Mouse (Mus musculus): ENCODE results near the gene Acoxl. TPM values are rescaled to one million over a fixed set of nuclear protein-coding genes. Genes with fewer than 3 reads are reported as not detected.

Acoxl gene
- polyA plus RNA-seq, 1 experiment: 1.7 TPM

- DNase-seq: no peak
- Histone ChIP-seq H3K27me3 (ENCODE audit: control insufficient read depth, insufficient read depth, low read length) (no peaks in the 10 kb centered on the region), H3K4me1 (replicated peaks; ENCODE audit: control insufficient read depth, insufficient read depth, low read length) (no peaks in the 10 kb centered on the region; the same call in 1 of the 2 replicates), H3K4me3 (ENCODE audit: control insufficient read depth, insufficient read depth, low read length) (no peak overlapping the region), H3K27ac (ENCODE audit: control insufficient read depth, insufficient read depth, low read length) (no peak overlapping the region), H3K36me3 (ENCODE audit: control insufficient read depth, insufficient read depth, low read length) (peaks cover 16% of the 10 kb centered on the region)
- TF ChIP-seq POLR2A (IDR thresholded peaks at IDR 0.05; ENCODE audit: control insufficient read depth, extremely low read depth, insufficient read depth, low read length, poor library complexity): no peak
- no peak for TF ChIP-seq CTCF (IDR thresholded peaks at IDR 0.05; ENCODE audit: borderline replicate concordance, control insufficient read depth, extremely low read depth, insufficient read depth, low read length, poor library complexity)
- 93% methylated on average over 5 of the region's 5 CpGs for WGBS
Measured at GRCm38 (mm10) chr2:128134474-128134873, 295.8 kb downstream of the Acoxl start.

GRCm38 (mm10) chr2:128134948-128135347 lies 296.3 kb downstream of the Acoxl start:
- no peaks in the 10 kb centered on the region for H3K27me3 ChIP-seq (ENCODE audit: control insufficient read depth, insufficient read depth, low read length)
- WGBS: 95% methylated on average over 8 of the region's 8 CpGs
- DNase-seq: no peak
- peaks cover 2% of the 10 kb centered on the region; the same call in 1 of the 2 replicates for H3K4me1 ChIP-seq (replicated peaks; ENCODE audit: control insufficient read depth, insufficient read depth, low read length)
- peaks cover 16% of the 10 kb centered on the region for H3K36me3 ChIP-seq (ENCODE audit: control insufficient read depth, insufficient read depth, low read length)
- TF ChIP-seq CTCF (IDR thresholded peaks at IDR 0.05; ENCODE audit: borderline replicate concordance, control insufficient read depth, extremely low read depth, insufficient read depth, low read length, poor library complexity) (no peak), POLR2A (IDR thresholded peaks at IDR 0.05; ENCODE audit: control insufficient read depth, extremely low read depth, insufficient read depth, low read length, poor library complexity) (no peak)
- no peak overlapping the region for H3K27ac ChIP-seq (ENCODE audit: control insufficient read depth, insufficient read depth, low read length)
- no peak overlapping the region for H3K4me3 ChIP-seq (ENCODE audit: control insufficient read depth, insufficient read depth, low read length)

- no peak for DNase-seq
- no peak for TF ChIP-seq POLR2A (IDR thresholded peaks at IDR 0.05; ENCODE audit: control insufficient read depth, extremely low read depth, insufficient read depth, low read length, poor library complexity)
- TF ChIP-seq CTCF (IDR thresholded peaks at IDR 0.05; ENCODE audit: borderline replicate concordance, control insufficient read depth, extremely low read depth, insufficient read depth, low read length, poor library complexity): no peak
- no peaks in the 10 kb centered on the region for H3K27me3 ChIP-seq (ENCODE audit: control insufficient read depth, insufficient read depth, low read length)
- no peak overlapping the region for H3K27ac ChIP-seq (ENCODE audit: control insufficient read depth, insufficient read depth, low read length)
- 93% methylated on average over 16 of the region's 16 CpGs for WGBS
- peaks cover 12% of the 10 kb centered on the region for H3K36me3 ChIP-seq (ENCODE audit: control insufficient read depth, insufficient read depth, low read length)
- peaks cover 2% of the 10 kb centered on the region for H3K4me1 ChIP-seq (replicated peaks; ENCODE audit: control insufficient read depth, insufficient read depth, low read length)
- H3K4me3 ChIP-seq (ENCODE audit: control insufficient read depth, insufficient read depth, low read length): no peak overlapping the region
Measured at GRCm38 (mm10) chr2:128136769-128137433, 298.2 kb downstream of the Acoxl start.

GRCm38 (mm10) chr2:128137480-128138276 lies 299.0 kb downstream of the Acoxl start:
- peaks cover 2% of the 10 kb centered on the region for H3K4me1 ChIP-seq (replicated peaks; ENCODE audit: control insufficient read depth, insufficient read depth, low read length)
- no peaks in the 10 kb centered on the region for H3K27me3 ChIP-seq (ENCODE audit: control insufficient read depth, insufficient read depth, low read length)
- no peak overlapping the region for H3K27ac ChIP-seq (ENCODE audit: control insufficient read depth, insufficient read depth, low read length)
- DNase-seq: no peak
- peaks cover 12% of the 10 kb centered on the region for H3K36me3 ChIP-seq (ENCODE audit: control insufficient read depth, insufficient read depth, low read length)
- 89% methylated on average over 22 of the region's 22 CpGs for whole genome bisulfite sequencing
- H3K4me3 ChIP-seq (ENCODE audit: control insufficient read depth, insufficient read depth, low read length): no peak overlapping the region
- TF ChIP-seq CTCF (IDR thresholded peaks at IDR 0.05; ENCODE audit: borderline replicate concordance, control insufficient read depth, extremely low read depth, insufficient read depth, low read length, poor library complexity) (no peak), POLR2A (IDR thresholded peaks at IDR 0.05; ENCODE audit: control insufficient read depth, extremely low read depth, insufficient read depth, low read length, poor library complexity) (no peak)

GRCm38 (mm10) chr2:128138924-128139323 lies 300.2 kb downstream of the Acoxl start:
- no peaks in the 10 kb centered on the region for H3K27me3 ChIP-seq (ENCODE audit: control insufficient read depth, insufficient read depth, low read length)
- TF ChIP-seq POLR2A (IDR thresholded peaks at IDR 0.05; ENCODE audit: control insufficient read depth, extremely low read depth, insufficient read depth, low read length, poor library complexity) (no peak), CTCF (IDR thresholded peaks at IDR 0.05; ENCODE audit: borderline replicate concordance, control insufficient read depth, extremely low read depth, insufficient read depth, low read length, poor library complexity) (no peak)
- no peak overlapping the region for H3K4me3 ChIP-seq (ENCODE audit: control insufficient read depth, insufficient read depth, low read length)
- no peak for DNase-seq
- peaks cover 2% of the 10 kb centered on the region for H3K4me1 ChIP-seq (replicated peaks; ENCODE audit: control insufficient read depth, insufficient read depth, low read length)
- peaks cover 7% of the 10 kb centered on the region for H3K36me3 ChIP-seq (ENCODE audit: control insufficient read depth, insufficient read depth, low read length)
- H3K27ac ChIP-seq (ENCODE audit: control insufficient read depth, insufficient read depth, low read length): no peak overlapping the region
- 96% methylated on average over 8 of the region's 8 CpGs for WGBS

GRCm38 (mm10) chr2:128139781-128140180 lies 301.1 kb downstream of the Acoxl start:
- H3K4me3 ChIP-seq (ENCODE audit: control insufficient read depth, insufficient read depth, low read length): no peak overlapping the region
- no peak for DNase-seq
- WGBS: 88% methylated on average over 15 of the region's 15 CpGs
- TF ChIP-seq POLR2A (IDR thresholded peaks at IDR 0.05; ENCODE audit: control insufficient read depth, extremely low read depth, insufficient read depth, low read length, poor library complexity): no peak
- TF ChIP-seq CTCF (IDR thresholded peaks at IDR 0.05; ENCODE audit: borderline replicate concordance, control insufficient read depth, extremely low read depth, insufficient read depth, low read length, poor library complexity): no peak
- H3K27me3 ChIP-seq (ENCODE audit: control insufficient read depth, insufficient read depth, low read length): no peaks in the 10 kb centered on the region
- no peaks in the 10 kb centered on the region for H3K36me3 ChIP-seq (ENCODE audit: control insufficient read depth, insufficient read depth, low read length)
- H3K4me1 ChIP-seq (replicated peaks; ENCODE audit: control insufficient read depth, insufficient read depth, low read length): peaks cover 2% of the 10 kb centered on the region; the same call in 1 of the 2 replicates
- no peak overlapping the region for H3K27ac ChIP-seq (ENCODE audit: control insufficient read depth, insufficient read depth, low read length)
